Mouse (Mus musculus): Measurements from ENCODE around the gene Dennd4b.

Gene Dennd4b

DNA sequence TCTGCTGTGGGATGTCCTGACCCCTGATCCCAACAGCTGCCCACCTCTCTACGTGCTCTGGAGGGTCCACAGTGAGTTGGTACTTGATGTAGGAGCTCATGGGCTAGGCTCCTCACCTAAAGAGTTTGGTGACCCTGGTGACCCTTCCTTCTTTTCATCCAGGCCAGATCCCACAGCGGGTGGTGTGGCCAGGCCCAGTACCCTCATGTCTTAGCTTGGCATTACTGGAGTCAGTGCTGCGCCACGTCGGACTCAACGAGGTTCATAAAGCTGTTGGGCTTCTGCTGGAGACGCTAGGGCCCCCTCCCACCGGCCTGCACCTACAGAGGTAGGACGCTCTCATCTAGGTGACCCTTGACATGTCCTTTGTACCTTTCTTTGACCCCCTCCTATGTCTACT is 14.2 kb downstream of the Dennd4b start:
- 96% methylated on average over 9 of the region's 9 CpGs for WGBS

DNA sequence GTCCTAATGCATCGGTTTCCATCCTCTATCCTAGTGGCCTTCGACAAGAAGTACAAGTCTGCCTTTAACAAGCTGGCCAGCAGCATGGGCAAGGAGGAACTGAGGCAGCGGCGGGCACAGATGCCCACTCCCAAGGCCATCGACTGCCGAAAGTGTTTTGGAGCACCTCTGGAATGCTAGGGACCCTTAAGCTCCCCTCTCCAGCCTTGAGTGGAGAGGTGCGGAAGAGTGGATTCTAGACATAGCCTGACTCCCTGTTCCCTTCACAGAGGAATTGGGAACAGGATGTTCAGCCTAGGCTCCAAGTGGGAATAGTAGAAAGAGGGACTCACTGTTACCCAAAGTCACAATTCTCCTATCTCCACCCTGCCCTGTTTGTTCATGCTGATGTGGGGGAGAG is 14.8 kb downstream of the Dennd4b start:
- WGBS = 96% methylated on average over 7 of the region's 7 CpGs

DNA sequence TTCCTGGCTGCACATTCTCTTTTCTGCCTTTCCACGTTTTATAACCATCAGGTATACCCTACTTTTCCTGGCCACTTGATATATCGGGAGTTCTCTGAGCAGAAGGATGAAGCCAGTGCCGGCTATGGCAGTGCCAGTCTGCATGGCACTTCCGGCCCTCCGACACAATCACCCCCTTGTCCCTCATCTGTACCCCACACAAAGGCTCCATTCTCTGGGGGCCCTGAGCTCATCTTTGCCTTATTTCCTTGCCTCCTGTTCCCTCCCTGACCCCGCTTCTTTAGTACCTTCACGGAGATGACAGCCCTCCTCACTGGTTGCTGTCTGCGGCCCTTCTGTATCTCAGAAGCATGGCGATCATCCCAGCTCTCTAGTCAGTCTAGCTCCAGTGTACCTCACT is 15.7 kb downstream of the Dennd4b start:
- 79% methylated on average over 9 of the region's 9 CpGs for WGBS

DNA sequence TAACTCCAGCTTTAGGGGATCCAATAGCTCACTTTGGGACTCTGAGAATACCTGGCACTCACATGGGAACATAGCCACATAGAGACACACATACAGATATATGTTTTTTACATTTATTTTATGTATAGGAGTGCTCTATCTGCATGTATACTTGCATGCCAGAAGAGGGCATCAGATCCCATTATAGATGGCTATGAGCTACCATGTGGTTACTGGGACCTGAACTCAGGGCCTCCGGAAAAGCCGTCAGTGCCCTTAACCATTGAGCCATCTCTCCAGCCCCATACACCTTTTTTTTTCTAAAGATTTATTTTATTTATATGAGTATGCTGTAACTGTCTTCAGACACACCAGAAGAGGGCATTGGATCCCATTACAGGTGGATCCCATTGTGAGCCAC is 19.2 kb downstream of the Dennd4b start:
- 95% methylated on average over 2 of the region's 2 CpGs for WGBS

DNA sequence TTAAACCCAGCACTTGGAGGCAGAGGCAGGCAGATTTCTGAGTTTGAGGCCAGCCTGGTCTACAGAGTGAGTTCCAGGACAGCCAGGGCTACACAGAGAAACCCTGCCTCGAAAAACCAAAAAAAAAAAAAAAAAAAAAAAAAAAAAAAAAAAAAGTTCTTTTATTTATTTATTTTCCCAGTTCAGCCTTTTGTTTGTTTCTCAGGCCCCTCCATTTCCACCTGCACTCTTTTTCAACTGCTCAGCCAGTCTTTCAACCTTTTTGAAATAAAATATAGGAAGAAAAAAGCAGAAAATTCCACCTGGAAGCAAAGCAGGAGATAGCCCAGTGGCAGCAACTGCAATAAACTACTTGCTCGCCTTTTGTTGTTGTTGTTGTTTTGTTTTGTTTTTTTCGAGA is 24.4 kb downstream of the Dennd4b start:
- 64% methylated on average over 3 of the region's 3 CpGs for WGBS

DNA sequence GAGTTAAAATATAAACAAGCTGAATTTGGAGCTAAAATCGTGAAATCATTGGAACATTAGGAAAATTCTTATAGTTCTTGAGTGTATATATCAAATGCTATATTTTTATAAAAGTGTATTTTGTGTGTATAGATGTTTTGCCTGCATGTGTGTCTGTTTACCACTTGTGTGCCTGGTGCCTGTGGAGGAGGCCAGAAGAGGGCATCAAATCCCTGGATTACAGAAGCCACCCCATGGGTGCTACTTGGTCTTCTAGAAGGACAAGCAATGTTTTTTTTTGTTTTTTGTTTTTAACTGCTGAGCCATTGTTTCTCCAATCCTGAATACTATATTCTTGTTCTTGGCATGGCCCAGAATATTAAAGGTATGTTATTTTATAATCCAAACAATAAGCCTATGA is 25.6 kb downstream of the Dennd4b start:
- 81% methylated on average over 1 of the region's 1 CpGs for WGBS

DNA sequence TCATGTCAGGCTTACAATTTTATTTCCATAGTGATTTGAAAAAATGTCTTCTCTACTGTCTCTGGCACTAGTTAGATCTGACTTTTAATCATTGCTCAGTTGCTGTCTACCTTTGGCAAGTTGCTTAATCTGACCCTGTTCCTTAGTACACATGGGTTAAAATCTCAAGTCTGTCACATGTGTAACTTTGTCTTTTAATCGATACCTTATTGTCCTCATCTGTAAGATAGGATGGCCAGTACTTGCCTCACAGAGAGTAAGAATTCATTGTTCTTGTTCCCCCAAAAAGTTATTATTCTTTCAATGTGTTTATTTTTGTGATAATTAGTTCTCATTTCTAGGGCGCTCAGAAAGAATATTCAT is 27.0 kb downstream of the Dennd4b start:
- WGBS = 31% methylated on average over 2 of the region's 2 CpGs

DNA sequence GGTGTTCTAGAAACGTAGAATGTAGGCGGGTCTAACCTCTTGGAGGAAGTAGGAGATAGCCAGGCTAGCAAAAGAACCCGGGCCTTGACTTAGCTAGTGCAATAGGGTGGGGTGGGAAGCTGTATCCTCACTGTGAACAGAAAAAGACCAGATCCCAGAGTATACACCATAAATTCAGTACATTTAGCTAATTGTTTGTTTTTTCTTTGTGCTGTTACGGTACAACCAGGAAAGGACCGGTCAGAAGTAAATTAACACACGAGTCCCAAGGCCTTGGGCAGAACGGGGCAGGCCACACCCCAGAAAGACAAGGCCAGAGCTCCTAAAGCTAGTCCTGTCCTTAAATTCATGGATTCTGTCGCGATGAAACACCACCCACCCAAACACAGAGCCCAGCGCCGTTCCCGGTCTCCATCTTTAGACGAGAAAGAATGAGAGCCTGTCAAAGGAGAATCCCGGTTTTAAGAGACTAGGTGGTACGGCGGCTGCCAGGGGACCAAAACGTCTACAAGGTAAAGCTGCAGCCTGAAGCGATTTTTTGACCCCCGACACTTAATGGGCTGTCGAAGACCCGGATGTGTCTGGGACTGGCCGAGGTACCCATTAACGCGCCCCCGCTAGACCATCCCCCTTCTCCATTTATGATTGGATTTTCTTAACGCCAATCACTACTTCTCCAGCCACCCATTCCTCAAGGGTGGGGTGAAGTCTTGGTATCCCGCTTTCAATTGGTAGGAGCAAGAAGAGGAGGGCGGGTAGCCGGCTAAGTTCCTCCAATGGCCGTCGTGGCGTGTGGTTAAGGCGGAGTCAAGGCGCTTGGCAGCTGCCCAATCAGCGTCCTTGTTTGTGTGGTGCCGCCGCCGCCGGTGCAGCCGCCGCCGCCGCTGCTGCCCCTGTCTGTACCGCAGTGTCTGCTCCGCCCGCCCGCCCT is 27.6 kb downstream of the Dennd4b start, which contains the start of gene Gatad2b:
Gene Gatad2b, plus strand, starts transcription at position 834 of the 931 bp plus-strand sequence.
- under 1% methylated on average over 45 of the region's 47 CpGs for WGBS

DNA sequence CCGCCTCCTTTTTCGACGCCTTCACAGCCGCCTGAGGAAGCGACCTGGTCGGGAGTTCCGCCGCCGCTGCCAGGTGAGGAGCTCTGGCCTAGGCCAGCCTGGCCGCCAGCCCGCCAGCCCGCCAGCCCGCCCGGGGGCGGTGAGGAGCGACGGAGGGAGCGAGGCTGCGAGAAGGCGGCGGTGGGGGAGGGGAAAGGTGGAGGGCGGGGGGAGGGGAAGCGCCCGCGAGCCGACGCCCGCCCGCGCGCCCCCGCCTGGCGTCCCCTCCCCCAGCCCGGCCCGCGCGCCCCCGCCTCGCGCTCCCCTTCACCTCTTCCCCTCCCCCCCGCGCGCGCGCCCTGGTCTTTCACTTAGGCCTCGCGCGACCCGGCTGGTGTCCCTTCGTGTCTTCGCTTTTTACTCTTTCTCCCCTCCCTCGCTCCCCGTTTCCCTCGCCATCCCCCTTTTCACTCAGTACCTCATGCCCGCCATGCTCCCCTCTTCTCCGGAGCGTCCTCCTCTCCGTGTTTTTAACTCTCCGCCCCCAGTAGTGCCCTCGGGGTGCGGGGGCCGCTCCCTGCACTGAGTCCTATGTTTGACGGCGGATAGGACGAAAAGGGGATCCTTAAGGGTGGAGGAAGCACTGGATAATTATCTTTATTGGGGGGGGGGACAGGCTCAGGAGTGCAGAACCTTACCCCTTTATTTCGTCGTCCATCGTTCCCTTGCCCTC is 28.5 kb downstream of the Dennd4b start:
- WGBS = 1% methylated on average over 40 of the region's 68 CpGs

DNA sequence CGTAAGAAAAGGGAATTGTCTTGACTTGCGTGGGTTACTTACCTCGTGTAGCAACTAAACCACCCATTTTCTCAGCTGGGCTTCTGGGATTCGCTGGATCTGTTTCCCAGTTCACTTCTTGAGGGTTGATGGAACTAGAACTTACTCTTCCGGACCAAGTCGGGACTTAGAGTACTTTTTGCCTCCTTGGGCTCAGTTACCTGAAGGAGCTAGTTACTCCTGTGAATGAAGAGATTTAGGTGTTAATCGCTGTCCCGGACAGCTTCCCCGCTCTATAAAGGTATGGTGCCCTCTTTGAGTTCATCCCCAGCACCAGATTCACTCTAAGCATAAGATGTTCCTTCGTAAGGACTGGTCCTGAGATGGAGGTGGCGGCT is 29.1 kb downstream of the Dennd4b start:
- WGBS = 1% methylated on average over 11 of the region's 11 CpGs

DNA sequence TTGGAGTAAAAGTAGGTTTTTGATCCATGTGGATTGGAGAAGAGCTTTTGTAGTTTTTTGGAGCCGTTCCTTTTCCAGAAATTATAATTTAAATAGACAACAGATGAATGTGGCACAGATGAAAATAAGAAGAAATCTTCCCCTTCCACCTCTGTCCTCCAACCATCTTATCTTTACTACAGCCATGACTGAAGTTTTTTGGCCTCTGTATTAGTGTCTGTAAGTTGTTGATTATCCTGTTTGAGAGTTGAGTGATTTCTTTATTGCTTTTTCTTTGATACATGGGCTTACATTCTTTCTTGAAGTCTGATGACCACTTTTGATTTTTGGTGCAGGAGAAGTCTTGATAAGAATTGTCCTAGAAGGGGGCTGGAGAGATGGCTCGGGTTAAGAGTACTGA is 29.7 kb downstream of the Dennd4b start:
- 25% methylated on average over 2 of the region's 2 CpGs for WGBS

DNA sequence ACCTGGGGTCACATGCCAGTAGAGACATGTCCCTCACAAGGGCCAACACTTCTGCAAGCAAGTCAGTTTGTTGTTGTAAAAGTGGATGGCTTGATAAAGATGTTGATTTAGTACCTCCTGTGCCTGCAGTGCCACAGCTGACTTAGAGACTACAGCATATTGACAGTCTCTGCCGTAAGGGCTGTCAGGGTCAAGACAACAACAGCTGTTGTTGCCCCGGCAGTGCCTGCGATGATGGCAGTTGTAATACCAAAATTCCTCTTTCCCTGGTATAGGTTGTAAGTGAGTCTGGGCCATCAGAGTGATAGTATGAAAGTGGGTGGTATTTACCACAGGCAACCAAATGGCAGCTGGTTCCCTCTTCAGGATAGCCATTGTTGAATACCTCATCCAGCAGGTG is 40.8 kb downstream of the Dennd4b start:
- 56% methylated on average over 3 of the region's 3 CpGs for WGBS

DNA sequence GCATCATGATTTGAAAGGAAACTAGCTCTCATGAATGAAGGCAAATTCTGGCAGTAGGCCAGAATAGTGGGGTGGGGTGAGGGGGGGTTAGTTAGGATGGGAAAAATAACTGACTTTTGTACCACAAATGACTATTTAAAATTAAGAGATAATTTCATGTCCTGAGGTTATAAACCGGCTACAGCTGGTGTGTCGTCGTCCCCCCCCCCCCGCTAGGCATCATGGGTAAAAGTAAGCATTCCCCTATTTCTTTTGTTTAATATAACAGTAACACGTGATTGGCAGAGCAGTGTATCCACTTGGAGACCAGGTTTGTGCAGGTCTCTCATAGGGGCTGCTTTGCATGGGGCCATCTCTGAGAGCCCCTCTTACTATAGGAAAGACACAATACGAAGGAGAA is 57.3 kb downstream of the Dennd4b start:
- WGBS = 16% methylated on average over 6 of the region's 6 CpGs

DNA sequence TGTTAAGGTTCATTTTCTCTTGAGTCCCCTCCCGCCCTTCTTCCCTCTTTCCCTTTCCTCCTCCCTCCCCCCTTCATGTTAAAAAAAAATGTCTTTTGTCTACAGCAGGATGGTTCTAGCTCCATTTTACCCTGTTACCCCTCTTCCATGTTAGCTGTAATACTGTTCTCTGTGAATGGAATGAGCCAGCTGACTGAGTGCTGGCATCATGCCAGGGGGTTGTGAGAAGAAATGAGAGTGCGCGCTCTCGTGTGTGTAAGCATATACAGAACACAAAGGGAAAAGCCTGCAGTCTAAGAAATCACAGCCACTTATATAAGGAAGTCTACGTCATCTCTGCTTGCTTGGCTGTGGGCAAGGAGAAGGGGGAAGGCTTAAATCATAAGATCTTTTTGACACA is 58.1 kb downstream of the Dennd4b start:
- under 1% methylated on average over 5 of the region's 5 CpGs for WGBS

Data from cerebral cortex, adult 2 months (tissue).